Mouse (Mus musculus) 416B (cell line): ENCODE results near the gene Rex1bd.

ENCODE experiments used
- DNase-seq: peaks from one replicate; pipeline ENCODE4 v3.0.0; 2011; ENCODE audit warnings: low read depth

Gene Rex1bd

GRCm38 (mm10) chr8:70528182-70528797 lies 21.7 kb upstream of the Rex1bd start:
- no peak for DNase-seq

- DNase-seq = peak; percentile 97
Measured at GRCm38 (mm10) chr8:70527512-70528181, 21.1 kb upstream of the Rex1bd start, which contains the start of the genes Fkbp8 and Kxd1. Gene Fkbp8, plus strand, starts transcription at chr8:70527724. Gene Kxd1, minus strand, starts transcription at chr8:70527956.

GRCm38 (mm10) chr8:70527111-70527511 lies 20.6 kb upstream of the Rex1bd start:
- no peak for DNase-seq

- peak; percentile 98 for DNase-seq
Measured at GRCm38 (mm10) chr8:70522592-70523403, 16.2 kb upstream of the Rex1bd start.

GRCm38 (mm10) chr8:70519606-70520005 lies 13.1 kb upstream of the Rex1bd start:
- DNase-seq = no peak

- DNase-seq = no peak
Measured at GRCm38 (mm10) chr8:70519043-70519442, 12.5 kb upstream of the Rex1bd start.

GRCm38 (mm10) chr8:70517940-70518643 lies 11.5 kb upstream of the Rex1bd start:
- DNase-seq = no peak

- DNase-seq = peak; percentile 75
Measured at GRCm38 (mm10) chr8:70513441-70513840, 6.9 kb upstream of the Rex1bd start.

GRCm38 (mm10) chr8:70512253-70512903 lies 5.8 kb upstream of the Rex1bd start:
- peak; percentile 50 for DNase-seq

- DNase-seq = no peak
Measured at GRCm38 (mm10) chr8:70511770-70512169, 5.2 kb upstream of the Rex1bd start.

GRCm38 (mm10) chr8:70511174-70511573 lies 4.6 kb upstream of the Rex1bd start:
- DNase-seq = peak; percentile 54

GRCm38 (mm10) chr8:70510228-70510915 lies 3.8 kb upstream of the Rex1bd start, which contains the start of gene Uba52:
Gene Uba52, minus strand, starts transcription at chr8:70510801.
- DNase-seq = peak; percentile 95

- DNase-seq = no peak
Measured at GRCm38 (mm10) chr8:70509281-70509952, 2.9 kb upstream of the Rex1bd start.

- no peak for DNase-seq
Measured at GRCm38 (mm10) chr8:70507027-70507393, 458 bp upstream of the Rex1bd start.

GRCm38 (mm10) chr8:70505698-70506327 lies 739 bp downstream of the Rex1bd start:
- no peak for DNase-seq

- DNase-seq = peak; percentile 71
Measured at GRCm38 (mm10) chr8:70504851-70505250, 1.7 kb downstream of the Rex1bd start.

GRCm38 (mm10) chr8:70504291-70504716 lies 2.2 kb downstream of the Rex1bd start:
- DNase-seq = no peak

GRCm38 (mm10) chr8:70503062-70503750 lies 3.3 kb downstream of the Rex1bd start:
- no peak for DNase-seq

- no peak for DNase-seq
Measured at GRCm38 (mm10) chr8:70502540-70502939, 4.0 kb downstream of the Rex1bd start.
